Mouse (Mus musculus) frontal cortex, postnatal 36 days (tissue): Measurements from ENCODE around the gene Wnt7b.

Source experiments
- DNase-seq, 2 experiments: peaks; one replicate each; pipeline ENCODE4 v3.0.0; 2022; ENCODE audit warnings: low spot score in 2 of 2

Gene Wnt7b

DNA sequence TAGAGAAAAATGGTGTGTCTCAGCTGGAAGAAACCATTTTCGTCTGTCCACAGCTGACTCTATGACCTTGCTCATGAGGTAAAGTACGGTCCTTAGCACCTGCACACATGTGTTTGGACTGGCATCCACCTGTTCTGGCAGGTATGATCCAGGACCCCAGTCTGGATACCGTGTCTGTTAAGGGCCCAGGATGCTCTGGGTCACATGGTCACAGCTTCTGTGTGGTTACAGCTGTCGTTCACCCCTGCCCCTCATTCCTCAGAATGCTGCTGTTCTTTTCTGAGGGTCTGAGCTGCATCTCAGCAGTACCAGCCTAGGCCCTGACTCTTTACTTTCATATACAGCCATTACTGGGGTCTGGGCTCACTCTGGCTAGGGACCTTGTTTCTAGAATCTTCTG lies 18.9 kb upstream of the Wnt7b start:
- no peak for DNase-seq

GRCm38 (mm10) chr15:85600696-85601094 lies 18.4 kb upstream of the Wnt7b start:
- DNase-seq = no peak

DNA sequence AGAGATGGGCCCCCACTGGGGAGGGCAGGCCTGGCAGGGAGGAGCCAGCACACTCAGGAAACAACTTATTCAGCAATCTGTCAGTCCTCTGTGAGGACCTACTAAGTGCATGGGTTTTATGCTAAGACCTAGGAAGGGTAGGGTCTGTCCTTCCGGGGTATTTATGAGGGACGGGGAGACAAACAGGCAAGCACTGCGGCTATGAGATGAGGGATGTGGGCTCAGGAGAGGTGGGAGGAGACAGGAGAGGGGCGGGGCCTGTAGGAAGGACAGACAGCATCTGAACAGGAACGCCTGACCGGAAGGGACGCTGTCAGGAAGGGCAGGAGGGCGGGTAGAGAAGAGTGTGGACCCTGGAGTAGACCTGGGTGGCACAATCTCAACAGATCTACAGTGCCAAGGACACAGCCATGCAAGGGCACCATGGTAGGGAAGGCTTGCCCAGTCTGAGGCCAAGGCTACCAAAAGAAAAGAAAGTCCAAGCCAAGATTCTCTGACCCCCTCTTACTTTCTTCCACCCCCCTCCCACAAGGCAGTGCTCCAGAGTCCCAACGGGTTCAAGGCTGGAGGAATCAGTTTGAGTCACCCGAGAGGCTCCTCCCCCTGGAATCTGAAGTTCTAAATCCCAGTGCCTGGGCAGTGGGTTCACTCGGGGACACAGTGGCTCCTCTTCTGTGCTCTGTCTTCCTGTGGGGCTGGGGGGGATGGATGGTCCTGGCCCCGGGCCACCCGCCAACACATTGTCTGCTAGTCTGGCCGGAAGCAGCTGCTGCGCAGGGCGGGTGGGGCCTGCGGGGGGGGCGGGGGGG lies 17.8 kb upstream of the Wnt7b start:
- DNase-seq = no peak

- DNase-seq = peak; percentile 78 to 80
These were observed 17.0 kb upstream of the Wnt7b start for GRCm38 (mm10) chr15:85598984-85599886.

DNA sequence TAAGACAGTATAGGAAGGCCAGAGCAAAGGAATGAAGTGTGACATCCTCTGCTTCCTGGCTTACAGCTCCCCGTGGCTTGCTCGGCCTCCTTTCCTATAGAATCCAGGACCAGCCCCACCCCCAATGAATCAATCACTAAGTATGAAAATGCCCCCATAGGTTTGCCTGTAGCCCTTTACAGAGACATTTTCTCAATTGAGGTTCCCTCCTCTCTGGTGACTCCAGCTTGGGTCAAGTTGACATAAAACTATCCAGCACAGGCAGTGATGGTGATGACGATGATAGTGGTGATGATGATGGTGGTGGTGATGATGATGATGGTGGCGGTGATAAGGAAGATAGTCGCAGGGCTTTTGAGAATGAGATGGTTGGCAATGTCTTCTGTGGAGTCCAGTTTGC lies 16.2 kb upstream of the Wnt7b start:
- DNase-seq = no peak

GRCm38 (mm10) chr15:85597403-85597802 lies 15.1 kb upstream of the Wnt7b start:
- no peak for DNase-seq

- DNase-seq = no peak
These were observed 10.4 kb upstream of the Wnt7b start for GRCm38 (mm10) chr15:85592674-85593073.

- DNase-seq = no peak
These were observed 8.6 kb upstream of the Wnt7b start for GRCm38 (mm10) chr15:85590831-85591230.

GRCm38 (mm10) chr15:85583504-85583903 lies 1.2 kb upstream of the Wnt7b start:
- peak; percentile 58 to 69 for DNase-seq

- DNase-seq = peak; percentile 82 to 85
These were observed 751 bp upstream of the Wnt7b start for GRCm38 (mm10) chr15:85583024-85583423.

DNA sequence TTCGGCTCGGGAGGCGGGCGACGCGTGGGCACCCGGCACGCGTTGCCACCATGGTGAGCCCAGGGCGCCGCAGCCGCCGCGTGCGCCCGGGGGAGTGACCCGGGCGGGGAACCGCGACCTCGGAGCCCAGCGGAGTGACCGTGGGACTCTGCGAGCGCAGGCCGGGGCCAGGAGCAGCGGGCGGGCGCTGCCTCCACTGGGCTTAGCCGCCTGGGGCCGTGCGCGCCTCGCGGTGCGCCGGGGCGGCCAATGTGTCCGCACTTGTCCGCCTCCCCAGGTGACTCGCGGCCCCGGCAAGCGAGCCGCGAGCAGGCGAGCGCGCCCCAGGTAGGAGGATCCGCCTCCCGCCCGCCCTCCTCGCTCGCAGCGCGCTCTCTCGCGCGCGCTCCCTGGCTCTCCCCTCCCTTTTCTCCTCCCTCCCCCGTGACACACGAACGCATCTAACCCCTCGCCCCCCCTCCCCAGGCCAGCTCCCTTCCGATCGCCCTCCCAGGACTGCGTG lies 659 bp downstream of the Wnt7b start:
- DNase-seq = no peak

- no peak for DNase-seq
These were observed 1.2 kb downstream of the Wnt7b start for GRCm38 (mm10) chr15:85580934-85581562.

DNA sequence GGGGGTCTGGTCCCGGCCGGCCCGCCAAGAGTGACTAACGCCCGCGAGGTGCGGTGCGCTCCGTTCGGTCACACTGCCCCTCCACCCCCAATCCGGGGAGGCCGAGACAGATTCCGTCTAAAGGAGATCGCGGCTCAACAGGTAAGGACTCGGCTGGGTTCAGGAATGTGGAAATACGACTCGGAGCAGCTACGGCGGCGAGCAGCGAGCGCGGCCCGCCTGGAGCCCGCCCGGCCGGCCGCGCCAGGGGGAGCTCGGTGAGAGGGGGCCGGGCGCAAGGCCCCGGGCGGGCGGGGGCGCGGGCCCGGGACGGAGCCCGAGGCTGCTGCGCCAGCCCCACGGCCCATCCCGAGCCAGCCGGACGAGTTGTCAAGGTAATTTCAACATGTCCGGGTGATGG lies 1.8 kb downstream of the Wnt7b start:
- no peak for DNase-seq

DNA sequence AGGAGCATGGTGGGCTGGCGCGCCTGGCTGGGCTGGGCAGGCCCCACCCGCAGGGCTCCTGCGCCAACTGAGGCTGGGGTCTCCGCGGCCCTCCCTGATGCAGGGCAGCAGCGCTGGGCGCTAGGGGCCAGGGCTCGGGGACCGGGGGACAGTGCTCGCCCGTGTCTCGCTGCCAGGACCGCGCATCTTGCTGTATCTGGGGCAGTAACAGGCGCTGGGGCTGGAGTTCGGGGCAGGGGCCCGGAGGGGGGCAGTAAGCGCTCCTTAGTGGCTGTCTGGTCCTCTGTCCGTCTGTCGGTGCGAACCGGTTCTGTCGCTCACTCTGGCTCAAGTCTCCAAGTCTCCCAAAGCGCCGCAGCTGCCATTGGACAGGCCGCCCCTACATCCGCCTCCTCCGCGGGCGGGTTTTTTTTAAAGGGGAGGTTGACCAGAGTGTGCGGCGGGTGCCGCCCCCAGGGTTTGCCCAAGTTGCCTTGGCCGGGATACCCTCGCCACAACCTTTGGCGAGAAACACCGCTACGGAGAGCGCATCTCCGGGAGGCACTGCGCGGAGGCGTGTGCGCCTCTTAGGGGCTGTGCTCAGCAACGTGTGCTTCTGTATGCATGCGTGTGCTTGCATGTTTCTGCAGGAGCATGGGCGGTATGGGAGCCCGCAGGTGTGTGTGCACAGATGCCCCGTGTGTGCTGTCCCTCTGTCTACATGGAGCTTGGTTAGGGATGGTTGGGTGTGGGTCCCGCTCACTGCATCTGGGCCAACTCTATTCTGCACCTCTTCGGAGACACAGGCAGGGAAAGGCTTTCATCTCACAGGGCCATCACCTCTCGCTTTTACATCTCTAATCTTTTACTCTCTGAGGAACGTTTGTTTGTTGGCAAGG lies 4.5 kb downstream of the Wnt7b start:
- DNase-seq = no peak

DNA sequence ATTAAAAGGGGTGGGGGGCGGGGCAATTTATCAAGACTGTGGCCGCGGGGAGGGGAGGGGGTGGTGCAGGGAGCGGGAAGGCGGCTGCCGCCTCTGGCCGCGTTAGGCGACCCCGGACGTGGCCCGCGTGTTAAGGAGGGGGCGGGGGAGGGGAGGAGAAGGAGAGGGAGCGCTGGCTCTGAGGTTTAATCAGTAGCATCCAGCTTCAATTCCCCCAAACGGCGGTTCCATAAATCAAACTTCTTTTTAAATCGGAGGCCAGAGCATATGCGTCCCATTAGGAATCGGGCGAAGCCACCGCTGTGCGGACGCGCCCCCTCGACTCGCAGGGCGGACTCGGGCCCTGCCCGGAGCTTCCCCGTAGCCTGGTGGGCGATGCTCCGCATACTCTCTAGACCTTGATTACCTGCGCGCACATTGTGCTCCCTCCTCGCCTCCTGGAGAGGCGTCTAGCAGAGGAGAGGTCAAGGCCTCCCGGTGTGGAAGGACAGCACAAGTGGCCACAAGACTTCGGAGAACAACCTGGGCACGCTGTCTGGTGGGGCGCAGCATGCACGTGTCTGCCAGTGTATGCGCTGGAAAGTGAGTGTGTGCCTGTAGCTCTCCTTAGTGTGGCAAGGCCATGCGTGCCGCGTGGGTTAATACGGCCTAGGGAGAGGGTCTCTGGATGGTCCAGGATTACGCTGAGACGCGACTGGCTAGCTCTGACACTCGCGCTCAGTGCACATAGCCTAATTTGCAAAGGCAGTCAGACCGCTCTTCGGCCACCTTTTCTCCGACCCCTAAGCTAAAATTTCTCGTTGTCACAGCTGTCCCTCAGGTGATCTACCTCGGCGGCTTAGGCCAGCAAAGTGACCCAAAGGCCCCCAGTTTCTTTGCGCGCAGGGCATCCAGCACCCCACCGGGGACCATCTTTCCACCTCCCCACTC lies 5.5 kb downstream of the Wnt7b start:
- no peak for DNase-seq

DNA sequence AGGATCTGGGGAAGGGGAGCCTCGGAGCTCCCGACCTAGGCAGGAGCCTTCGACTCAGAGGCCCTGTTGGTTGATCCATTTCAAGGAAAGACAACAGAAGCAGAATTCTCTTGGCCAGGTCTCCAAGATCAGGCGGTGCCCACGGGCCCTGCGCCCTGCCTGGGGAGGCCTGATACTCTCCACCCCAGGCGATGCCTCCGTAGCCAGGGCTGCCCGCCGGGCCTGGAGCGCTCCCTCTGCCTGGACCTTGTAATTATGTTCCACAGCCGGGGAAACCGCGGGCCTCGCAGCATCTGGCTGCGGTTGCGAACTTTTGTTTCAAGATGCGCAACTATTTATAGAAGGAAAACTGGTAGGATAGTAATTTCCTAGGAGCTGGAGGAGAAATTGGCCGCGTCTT lies 6.2 kb downstream of the Wnt7b start:
- DNase-seq = no peak

DNA sequence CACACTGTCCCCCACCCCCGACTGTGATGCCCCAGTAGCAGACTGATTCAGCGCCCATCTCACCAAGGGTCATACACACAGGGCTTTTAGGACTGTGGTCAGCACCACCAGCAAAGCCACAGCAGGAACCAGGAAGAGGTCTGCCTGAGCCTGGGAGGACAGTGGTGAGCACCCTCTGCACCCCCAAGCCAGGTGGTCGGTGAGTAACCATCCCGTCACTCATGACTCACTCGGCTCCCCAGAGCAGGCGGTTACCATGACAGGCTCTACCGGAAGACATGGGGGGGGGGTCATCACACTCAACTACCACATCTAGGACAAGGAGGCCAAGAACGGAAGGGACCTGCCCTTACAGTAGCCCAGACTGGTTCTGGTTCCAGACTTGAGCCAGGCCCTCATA lies 7.7 kb downstream of the Wnt7b start:
- DNase-seq = no peak

- no peak for DNase-seq
These were observed 8.2 kb downstream of the Wnt7b start for GRCm38 (mm10) chr15:85574086-85574485.

GRCm38 (mm10) chr15:85572619-85573254 lies 9.5 kb downstream of the Wnt7b start:
- no peak for DNase-seq
